In genomic region chr3:88603714-88604161, GRCm38 (mm10) we compare ENCODE assay signal across 1 mouse cellular context.
A peak's percentile ranks its signal among the peaks of the same experiment; 100 is the strongest.
TF ChIP-seq lines count a peak whose summit lies in the region.

No protein-coding gene starts in this region.

TF ChIP-seq in MEL, 35 proteins besides CTCF, POLR2A, EP300 and RAD21 (continued from another document):
- TF ChIP-seq ETS1 (IDR thresholded peaks at IDR 0.05; ENCODE audit: low read depth, low read length), result no peak
- no peak for TF ChIP-seq TCF12 (IDR thresholded peaks at IDR 0.05; ENCODE audit: low read depth, low read length)
- TF ChIP-seq CHD2 (IDR thresholded peaks at IDR 0.05; ENCODE audit: low read length), result no peak
- peak; percentile 82 for TF ChIP-seq SMC3 (IDR thresholded peaks at IDR 0.05; ENCODE audit: low read depth, low read length)
- TF ChIP-seq ZMIZ1 (IDR thresholded peaks at IDR 0.05; ENCODE audit: low read depth, low read length), result no peak
- no peak for TF ChIP-seq POLR2AphosphoS5 (IDR thresholded peaks at IDR 0.05; ENCODE audit: borderline replicate concordance, low read depth, low read length)
- no peak for TF ChIP-seq ZNF384 (IDR thresholded peaks at IDR 0.05; ENCODE audit: low read depth, low read length)
- peak; percentile 8; the same call in 1 of the 2 replicates for TF ChIP-seq MAX (IDR thresholded peaks at IDR 0.05; ENCODE audit: low read length)
- no peak for TF ChIP-seq GATA1 (IDR thresholded peaks at IDR 0.05; ENCODE audit: low read depth, low read length)
- TF ChIP-seq NRF1 (IDR thresholded peaks at IDR 0.05; ENCODE audit: insufficient read depth, low read depth, low read length, poor library complexity, severe bottlenecking), result no peak
- TF ChIP-seq CHD1 (IDR thresholded peaks at IDR 0.05; ENCODE audit: low read depth, low read length), result no peak
- no peak for TF ChIP-seq POLR2AphosphoS2 (IDR thresholded peaks at IDR 0.05; ENCODE audit: low read length)
- TF ChIP-seq SIN3A (IDR thresholded peaks at IDR 0.05; ENCODE audit: low read length), result peak; percentile 45
- no peak for TF ChIP-seq UBTF (IDR thresholded peaks at IDR 0.05; ENCODE audit: borderline replicate concordance, insufficient read depth, low read depth, low read length)
- no peak for TF ChIP-seq GABPA (IDR thresholded peaks at IDR 0.05; ENCODE audit: low read depth, low read length)
- TF ChIP-seq NELFE (IDR thresholded peaks at IDR 0.05; ENCODE audit: low read depth, low read length), result no peak; the same call in 1 of the 2 replicates
- 0 out of 2 replicates have a peak, but pooled peaks have one; percentile 13 for TF ChIP-seq MXI1 (IDR thresholded peaks at IDR 0.05; ENCODE audit: low read depth, low read length)
- peak; percentile 43; the same call in 1 of the 2 replicates for TF ChIP-seq ELF1 (IDR thresholded peaks at IDR 0.05; ENCODE audit: low read depth, low read length)
- TF ChIP-seq MAFK (IDR thresholded peaks at IDR 0.05; ENCODE audit: borderline replicate concordance, low read depth, low read length), result no peak
- TF ChIP-seq HCFC1 (IDR thresholded peaks at IDR 0.05; ENCODE audit: low read depth, low read length), result no peak; the same call in none of the 2 replicates
- TF ChIP-seq MYB (IDR thresholded peaks at IDR 0.05; ENCODE audit: low read depth, low read length), result no peak
